ENCODE assay signal across 8 mouse cellular contexts in the genomic region with DNA sequence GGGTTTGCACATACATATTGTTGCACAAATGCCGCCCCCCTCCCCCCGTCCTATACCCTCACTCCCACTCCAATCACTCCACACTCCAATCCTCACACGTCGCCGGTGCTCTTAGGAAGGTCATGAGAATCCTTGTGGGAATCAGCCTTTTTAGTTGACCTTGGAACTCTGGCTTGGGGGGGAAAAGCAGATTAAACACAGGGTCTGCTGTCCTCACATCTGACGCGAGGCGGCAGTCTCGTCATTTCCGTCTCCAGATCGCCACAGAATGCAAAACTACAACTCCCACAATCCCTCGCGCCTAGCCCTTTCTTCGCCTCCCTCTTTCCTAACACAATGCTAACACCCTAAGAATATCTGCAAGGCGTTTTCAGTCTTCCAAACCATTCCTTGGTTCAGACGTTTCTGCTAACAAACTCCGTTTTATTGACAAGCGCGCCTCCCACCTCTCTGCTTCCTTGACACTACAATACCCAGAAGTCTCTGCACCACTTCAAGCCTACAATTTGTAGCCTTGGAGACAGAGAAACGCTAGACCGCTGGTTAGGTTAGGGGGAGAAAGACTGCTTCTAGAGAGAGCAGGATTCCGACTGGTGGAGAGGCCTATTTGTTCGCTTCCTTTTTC. TPM values are rescaled to one million over a fixed set of nuclear protein-coding genes. Genes with fewer than 3 reads are reported as not detected.
DNase-seq lines count a peak whose midpoint lies in the region; ATAC-seq and TF ChIP-seq lines count a peak whose summit lies in the region.

No protein-coding gene starts in this region.

- H3K4me3 ChIP-seq in embryonic facial prominence, embryonic 13.5 days, result peak overlapping the region; percentile 57
- peak overlapping the region; percentile 47 for H3K4me3 ChIP-seq in limb, embryonic 14.5 days (replicated peaks; ENCODE audit: low read length)
- peak overlapping the region; percentile 45 for H3K4me3 ChIP-seq in midbrain, postnatal 0 days (ENCODE audit: low read depth, low read length)

- H3K36me3 ChIP-seq in embryonic facial prominence, embryonic 13.5 days, result no peaks in the 10 kb centered on the region
- no peaks in the 10 kb centered on the region for H3K36me3 ChIP-seq in limb, embryonic 14.5 days (ENCODE audit: control insufficient read depth, insufficient read depth, low read length)
- H3K36me3 ChIP-seq in midbrain, postnatal 0 days (ENCODE audit: insufficient read depth, low read length), result no peaks in the 10 kb centered on the region

- under 1% methylated on average over 23 of the region's 23 CpGs for WGBS in embryonic facial prominence, embryonic 13.5 days
- WGBS in limb, embryonic 14.5 days, result 1% methylated on average over 23 of the region's 23 CpGs
- WGBS in midbrain, postnatal 0 days, result under 1% methylated on average over 23 of the region's 23 CpGs

- peak; percentile 66; the same call in 1 of the 2 replicates for ATAC-seq in embryonic facial prominence, embryonic 13.5 days (ENCODE audit: insufficient number of reproducible peaks, insufficient read depth, low FRiP score, low TSS enrichment, low read depth)
- ATAC-seq in limb, embryonic 14.5 days (ENCODE audit: low FRiP score, low read depth), result peak; percentile 74
- peak; percentile 75 for ATAC-seq in midbrain, postnatal 0 days (ENCODE audit: low FRiP score)

- peak overlapping the region; percentile 76 for H3K9ac ChIP-seq in embryonic facial prominence, embryonic 13.5 days
- peak overlapping the region; percentile 51 for H3K9ac ChIP-seq in limb, embryonic 14.5 days (ENCODE audit: low read depth, low read length, severe bottlenecking)
- peak overlapping the region; percentile 62 for H3K9ac ChIP-seq in midbrain, postnatal 0 days (replicated peaks; ENCODE audit: low read length, poor library complexity, severe bottlenecking)

- H3K4me1 ChIP-seq in embryonic facial prominence, embryonic 13.5 days, result peaks cover 20% of the 10 kb centered on the region
- peaks cover 6% of the 10 kb centered on the region; the same call in 1 of the 2 replicates for H3K4me1 ChIP-seq in limb, embryonic 14.5 days (ENCODE audit: control insufficient read depth, insufficient read depth, low read length)
- peaks cover 5% of the 10 kb centered on the region for H3K4me1 ChIP-seq in midbrain, postnatal 0 days (ENCODE audit: insufficient read depth, low read length)

- H3K4me2 ChIP-seq in embryonic facial prominence, embryonic 13.5 days, result peak overlapping the region; percentile 64
- peak overlapping the region; percentile 55 for H3K4me2 ChIP-seq in limb, embryonic 14.5 days (replicated peaks; ENCODE audit: low read depth, low read length, severe bottlenecking)
- H3K4me2 ChIP-seq in midbrain, postnatal 0 days (ENCODE audit: low read depth, low read length, poor library complexity, severe bottlenecking), result peak overlapping the region; percentile 57

- H3K27ac ChIP-seq in embryonic facial prominence, embryonic 13.5 days, result peak overlapping the region; percentile 83
- H3K27ac ChIP-seq in limb, embryonic 14.5 days (replicated peaks; ENCODE audit: low read depth, low read length), result peak overlapping the region; percentile 79
- peak overlapping the region; percentile 79 for H3K27ac ChIP-seq in midbrain, postnatal 0 days (ENCODE audit: low read depth, low read length)

- peak; percentile 64 for TF ChIP-seq CTCF in midbrain, postnatal 0 days (IDR thresholded peaks at IDR 0.05)

- no peaks in the 10 kb centered on the region for H3K9me3 ChIP-seq in embryonic facial prominence, embryonic 13.5 days
- H3K9me3 ChIP-seq in limb, embryonic 14.5 days (ENCODE audit: control insufficient read depth, low read length), result no peaks in the 10 kb centered on the region
- H3K9me3 ChIP-seq in midbrain, postnatal 0 days (ENCODE audit: low read length), result no peaks in the 10 kb centered on the region

- peak; percentile 92 for DNase-seq in 3T3-L1 (ENCODE audit: low read depth, low spot score)
- peak; percentile 71 to 85 for DNase-seq in adrenal gland, postnatal 36 days
- peak; percentile 76 for DNase-seq in heart, adult 8-10 months (ENCODE audit: low spot score)
- peak; percentile 87 for DNase-seq in kidney, adult 9 months
- peak; percentile 92 for DNase-seq in limb, embryonic 14.5 days (ENCODE audit: low spot score)
- DNase-seq in midbrain, postnatal 0 days (ENCODE audit: low spot score), result peak; percentile 94
- DNase-seq in spleen, postnatal 14 days (ENCODE audit: low spot score in 2 of 2), result peak; percentile 33 to 63

- no peaks in the 10 kb centered on the region for H3K27me3 ChIP-seq in embryonic facial prominence, embryonic 13.5 days
- no peaks in the 10 kb centered on the region for H3K27me3 ChIP-seq in limb, embryonic 14.5 days (ENCODE audit: control insufficient read depth, insufficient read depth, low read length)
- no peaks in the 10 kb centered on the region for H3K27me3 ChIP-seq in midbrain, postnatal 0 days (ENCODE audit: insufficient read depth, low read length)

- 0 out of 2 replicates have a peak, but pooled peaks have one; percentile 9 for TF ChIP-seq POLR2A in limb, embryonic 14.5 days (IDR thresholded peaks at IDR 0.05; ENCODE audit: borderline replicate concordance, extremely low read depth, insufficient read depth, insufficient read length)

RNA-seq across cellular contexts. Expression of gene Zfp667, which starts 2.8 kb away (rescaled TPM):
- total RNA-seq in adrenal gland, postnatal 36 days (2021), result 1 to 10 TPM; 5.9 to 9.8 TPM
- polyA plus RNA-seq in embryonic facial prominence, embryonic 13.5 days (2015; fragmentation: Nextera tagmentation; extraction: Ambion mirVana), result 8.3 and 9.7 TPM in 2 replicates
- 1 to 10 TPM; 2.9 to 4.9 (median 4.2) TPM for total RNA-seq in heart, adult 8-10 months (2022)
- polyA plus RNA-seq in limb, embryonic 14.5 days (2012; rRNA removed), result 3.7 and 4.7 TPM in 2 replicates
- 8.4 and 8.5 TPM in 2 replicates for polyA plus RNA-seq in limb, embryonic 14.5 days (2014; fragmentation: Nextera tagmentation; extraction: Ambion mirVana)
- 5.2 and 7.1 TPM in 2 replicates for total RNA-seq in midbrain, postnatal 0 days (2014; rRNA removed)
- 11.0 and 12.4 TPM in 2 replicates for polyA plus RNA-seq in midbrain, postnatal 0 days (2015; fragmentation: Nextera tagmentation; extraction: Ambion mirVana)

RNA-seq across cellular contexts. Expression of gene Epp13, which starts 31.1 kb away (rescaled TPM):
- total RNA-seq in adrenal gland, postnatal 36 days (2021), result not detected
- polyA plus RNA-seq in embryonic facial prominence, embryonic 13.5 days (2015; fragmentation: Nextera tagmentation; extraction: Ambion mirVana), result not detected in 2 replicates
- not detected for total RNA-seq in heart, adult 8-10 months (2022)
- polyA plus RNA-seq in limb, embryonic 14.5 days (2012; rRNA removed), result not detected in 2 replicates
- not detected in 2 replicates for polyA plus RNA-seq in limb, embryonic 14.5 days (2014; fragmentation: Nextera tagmentation; extraction: Ambion mirVana)
- not detected in 2 replicates for total RNA-seq in midbrain, postnatal 0 days (2014; rRNA removed)
- polyA plus RNA-seq in midbrain, postnatal 0 days (2015; fragmentation: Nextera tagmentation; extraction: Ambion mirVana), result 0.39 TPM in 1 of 2 replicates, not detected in the other

RNA-seq across cellular contexts. Expression of gene Zfp583, which starts 47.5 kb away (rescaled TPM):
- 1 to 10 TPM; 2.1 to 3.2 TPM for total RNA-seq in adrenal gland, postnatal 36 days (2021)
- polyA plus RNA-seq in embryonic facial prominence, embryonic 13.5 days (2015; fragmentation: Nextera tagmentation; extraction: Ambion mirVana), result 7.8 and 9.2 TPM in 2 replicates
- total RNA-seq in heart, adult 8-10 months (2022), result 1 to 10 TPM; 1.7 to 3.2 (median 1.9) TPM
- 6.1 and 6.2 TPM in 2 replicates for polyA plus RNA-seq in limb, embryonic 14.5 days (2012; rRNA removed)
- polyA plus RNA-seq in limb, embryonic 14.5 days (2014; fragmentation: Nextera tagmentation; extraction: Ambion mirVana), result 5.4 and 6.4 TPM in 2 replicates
- total RNA-seq in midbrain, postnatal 0 days (2014; rRNA removed), result 6.7 and 9.9 TPM in 2 replicates
- 15.2 and 16.5 TPM in 2 replicates for polyA plus RNA-seq in midbrain, postnatal 0 days (2015; fragmentation: Nextera tagmentation; extraction: Ambion mirVana)

RNA-seq across cellular contexts. Expression of gene Gm3854, which starts 60.0 kb away (rescaled TPM):
- total RNA-seq in adrenal gland, postnatal 36 days (2021), result under 1 TPM; 0.70 to 0.79 TPM
- 3.1 and 4.0 TPM in 2 replicates for polyA plus RNA-seq in embryonic facial prominence, embryonic 13.5 days (2015; fragmentation: Nextera tagmentation; extraction: Ambion mirVana)
- total RNA-seq in heart, adult 8-10 months (2022), result under 1 TPM; 0.17 to 0.44 (median 0.32) TPM
- polyA plus RNA-seq in limb, embryonic 14.5 days (2012; rRNA removed), result 1.4 and 1.9 TPM in 2 replicates
- polyA plus RNA-seq in limb, embryonic 14.5 days (2014; fragmentation: Nextera tagmentation; extraction: Ambion mirVana), result 1.1 and 1.9 TPM in 2 replicates
- 3.4 and 5.0 TPM in 2 replicates for total RNA-seq in midbrain, postnatal 0 days (2014; rRNA removed)
- 4.5 and 5.6 TPM in 2 replicates for polyA plus RNA-seq in midbrain, postnatal 0 days (2015; fragmentation: Nextera tagmentation; extraction: Ambion mirVana)

Comparison
In these comparisons a context has a peak if more than half of its experiments do, and no peak if none do; other contexts are left out.
1. Peak in every context shown above with its lines: DNase-seq, ATAC-seq, H3K4me3 ChIP-seq and H3K27ac ChIP-seq.